Mouse (Mus musculus) layer of hippocampus, postnatal 10 days (tissue): ENCODE measurements around the gene Zscan29. TPM values are rescaled to one million over a fixed set of nuclear protein-coding genes. Genes with fewer than 3 reads are reported as not detected.
"Not testable (repeated sequence)": the region's sequence is repeated elsewhere in the genome, so short reads cannot be mapped to it uniquely, and the experiment has no call there.

ENCODE experiments used
- DNase-seq, 2 experiments: peaks; one replicate each; pipeline ENCODE4 v3.0.0; 2021; ENCODE audit warnings: low spot score in 2 of 2
- total RNA-seq, 2 experiments: library from RNA; stranded (reverse); gene quantifications; 2 replicates each; pipeline ENCODE4 v1.2.3; 2021

Gene Zscan29
- total RNA-seq, 2 experiments from 2014 or later = 6.5 to 7.9 TPM

GRCm38 (mm10) chr2:121137371-121137770, 33.6 kb downstream of the Zscan29 start:
- no peak for DNase-seq

- no peak for DNase-seq
Observed at GRCm38 (mm10) chr2:121132822-121133221, 38.1 kb downstream of the Zscan29 start.

GRCm38 (mm10) chr2:121128865-121129620, 41.9 kb downstream of the Zscan29 start:
- no peak for DNase-seq

GRCm38 (mm10) chr2:121127536-121127935, 43.4 kb downstream of the Zscan29 start:
- no peak for DNase-seq

GRCm38 (mm10) chr2:121126302-121126701, 44.6 kb downstream of the Zscan29 start:
- not testable (repeated sequence) for DNase-seq

GRCm38 (mm10) chr2:121119260-121119659, 51.7 kb downstream of the Zscan29 start:
- no peak for DNase-seq

- no peak for DNase-seq
Observed at GRCm38 (mm10) chr2:121115418-121115817, 55.5 kb downstream of the Zscan29 start.

GRCm38 (mm10) chr2:121109695-121110094, 61.2 kb downstream of the Zscan29 start, which contains the start of gene Tgm7:
Gene Tgm7 (minus strand): TSS chr2:121109795.
- DNase-seq = no peak

Other genes with a start within 250 kb of the Zscan29 start
- 10 to 100 TPM; 46.3 to 50.1 TPM for gene Ubr1, start 200.4 kb downstream of the Zscan29 start, total RNA-seq
- gene Tmem62, start 194.1 kb downstream of the Zscan29 start, total RNA-seq = 10 to 100 TPM; 18.2 to 20.9 TPM
- 10 to 100 TPM; 52.7 to 56.3 TPM for gene Ccndbp1, start 162.7 kb downstream of the Zscan29 start, total RNA-seq
- gene Epb42, start 134.1 kb downstream of the Zscan29 start, total RNA-seq = not detected
- gene Tgm5, start 85.3 kb downstream of the Zscan29 start, total RNA-seq = not detected
- gene Tgm7, start 61.3 kb downstream of the Zscan29 start, total RNA-seq = under 1 TPM in 1 of 2 experiments, not detected in 1; 0.16 TPM
- gene Adal, start 30.7 kb downstream of the Zscan29 start, total RNA-seq = 10 to 100 TPM; 15.1 to 15.3 TPM
- 1 to 10 TPM; 6.7 to 7.5 TPM for gene Lcmt2, start 30.5 kb downstream of the Zscan29 start, total RNA-seq
- gene Tubgcp4, start 471 bp downstream of the Zscan29 start, total RNA-seq = 10 to 100 TPM; 29.2 to 31.9 TPM
- 100 to 1,000 TPM; 157 to 174 TPM for gene Trp53bp1, start 100.3 kb upstream of the Zscan29 start, total RNA-seq
- 100 to 1,000 TPM; 353 to 370 TPM for gene Map1a, start 118.5 kb upstream of the Zscan29 start, total RNA-seq
- 10 to 100 TPM; 50.0 to 51.1 TPM for gene Ppip5k1, start 184.3 kb upstream of the Zscan29 start, total RNA-seq
- gene Ckmt1, start 186.6 kb upstream of the Zscan29 start, total RNA-seq = 100 to 1,000 TPM; 252 to 307 TPM
- under 1 TPM; 0.13 to 0.16 TPM for gene Strc, start 216.0 kb upstream of the Zscan29 start, total RNA-seq
- 100 to 1,000 TPM; 196 to 200 TPM for gene Pdia3, start 242.7 kb upstream of the Zscan29 start, total RNA-seq
- gene Catsper2, start 242.7 kb upstream of the Zscan29 start, total RNA-seq = 1 to 10 TPM; 3.8 to 4.2 TPM